Comparison of ENCODE assay signal across 17 mouse cellular contexts in genomic region chr9:83115676-83116075, GRCm38 (mm10).
"Had no signal": no experiment of that assay in that cellular context is flagged by ENCODE, and none has a peak within 500 bp of the region (broad histone marks: within the 10 kb centered on the region; RNA-seq: fewer than 3 reads in every experiment).

No protein-coding gene starts in this region.

- H3K27me3 ChIP-seq: liver, embryonic 13.5 days; neural tube, embryonic 12.5 days; neural tube, embryonic 15.5 days had no signal

- DNase-seq: layer of hippocampus, adult 9-11 months; liver, embryonic 13.5 days; lung, adult 2 months; lung, postnatal 14 days; lung, postnatal 4 days; midbrain, embryonic 14.5 days; right cerebral cortex, adult 18-20 months; right cerebral cortex, postnatal 14 days; right cerebral cortex, postnatal 4 days; thymus, adult 2 months; thymus, postnatal 14 days had no signal

- H3K4me1 ChIP-seq: liver, embryonic 13.5 days; neural tube, embryonic 12.5 days; neural tube, embryonic 15.5 days had no signal

- H3K9ac ChIP-seq: liver, embryonic 13.5 days; neural tube, embryonic 12.5 days; neural tube, embryonic 15.5 days had no signal

- H3K27ac ChIP-seq: kidney, postnatal 0 days; layer of hippocampus, adult 2 months; liver, embryonic 13.5 days; neural tube, embryonic 12.5 days; neural tube, embryonic 15.5 days; stomach, postnatal 0 days had no signal

- H3K36me3 ChIP-seq: liver, embryonic 13.5 days; neural tube, embryonic 15.5 days had no signal

- H3K9me3 ChIP-seq: liver, embryonic 13.5 days; neural tube, embryonic 12.5 days; neural tube, embryonic 15.5 days had no signal

- H3K4me2 ChIP-seq: liver, embryonic 13.5 days; midbrain, embryonic 11.5 days; neural tube, embryonic 12.5 days; neural tube, embryonic 15.5 days had no signal

- H3K4me3 ChIP-seq: layer of hippocampus, adult 2 months; liver, embryonic 13.5 days; neural tube, embryonic 12.5 days; neural tube, embryonic 15.5 days had no signal
